Mouse (Mus musculus) left cerebral cortex, postnatal 25 days (tissue): ENCODE results near the gene Slc4a8. TPM values are rescaled to one million over a fixed set of nuclear protein-coding genes. Genes with fewer than 3 reads are reported as not detected.
A peak's percentile ranks its signal among the peaks of the same experiment; 100 is the strongest.

ENCODE experiments used
- DNase-seq, 2 experiments: peaks; one replicate each; pipeline ENCODE4 v3.0.0; 2022; ENCODE audit warnings: low spot score in 2 of 2, mixed read lengths in 1 of 2
- intact Hi-C: fragments of 180-260 bp; cut with DNase I; formaldehyde crosslinking; loops from one replicate; pipeline ENCODE4 v1.15.1; 2025
- total RNA-seq, 2 experiments: library from RNA; stranded (reverse); gene quantifications; 2 replicates each; pipeline ENCODE4 v1.2.3; 2021

Gene Slc4a8
- 10 to 100 TPM; 66.5 to 79.7 TPM for total RNA-seq

DNA sequence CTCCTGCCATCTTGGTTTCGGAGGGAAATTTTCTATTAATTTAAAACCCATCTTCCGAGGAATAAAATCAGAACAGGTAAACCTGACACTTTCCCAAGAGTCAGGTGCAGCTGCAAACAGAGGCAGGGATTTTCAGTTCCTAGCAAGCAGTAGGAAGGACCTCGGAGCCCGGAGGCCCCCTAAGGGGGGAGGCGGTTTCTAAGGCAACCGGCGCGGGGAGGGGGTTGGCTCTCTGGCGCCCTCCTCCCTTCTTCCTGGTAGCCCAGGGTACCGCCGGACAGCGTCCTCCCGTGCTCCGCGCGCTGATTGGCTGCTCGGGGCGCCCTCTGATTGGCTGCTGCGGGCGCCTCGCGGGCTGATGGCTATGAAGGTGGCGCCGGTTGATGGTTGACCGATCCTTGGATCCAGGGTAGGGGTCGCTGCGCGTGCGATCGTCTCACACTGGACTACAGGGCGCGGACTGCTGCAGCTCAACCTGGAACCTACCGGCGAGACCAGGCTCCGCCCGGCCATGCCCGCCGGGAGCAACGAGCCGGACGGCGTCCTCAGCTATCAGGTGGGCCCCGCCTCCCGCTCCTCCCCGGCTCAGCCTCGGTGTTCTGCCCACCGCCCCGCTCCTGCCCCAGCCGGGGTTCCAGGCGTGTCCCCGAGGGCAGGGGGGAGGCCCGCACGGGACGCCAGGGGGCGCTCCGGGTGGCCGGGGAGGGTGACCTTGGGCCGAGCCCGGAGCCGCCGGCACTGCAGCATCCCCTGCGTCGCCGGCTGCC, at the start of gene Slc4a8:
TSS of gene Slc4a8 (plus strand) at position 329 of the 767 bp plus-strand sequence.
- DNase-seq = peak; percentile 95 to 97
- intact Hi-C loops = loop anchor here (2.0 kb wide), 1 partner anchor 109 kb away; no protein-coding TSS in a partner anchor

DNA sequence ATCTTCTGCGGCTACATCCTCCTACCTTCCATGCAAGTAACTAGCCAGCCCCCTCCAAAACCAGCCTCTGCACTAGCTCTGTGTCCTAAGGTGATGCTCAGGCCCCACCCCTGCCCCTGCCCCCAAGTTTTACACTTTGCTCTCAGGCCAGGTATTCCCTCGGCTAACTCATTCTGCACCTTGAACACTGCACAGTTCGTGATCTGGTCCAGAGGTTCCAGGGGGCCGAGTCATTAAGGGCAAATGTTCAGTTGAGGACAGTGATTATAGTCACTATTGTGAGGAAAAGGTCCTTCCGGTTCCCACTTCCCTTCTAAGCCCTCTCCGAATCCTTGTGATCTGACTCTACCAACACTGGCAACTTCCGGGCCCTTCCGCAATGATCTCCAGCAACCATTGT, 47.1 kb upstream of the Slc4a8 start:
- DNase-seq = no peak
- intact Hi-C loops = no loop called here

DNA sequence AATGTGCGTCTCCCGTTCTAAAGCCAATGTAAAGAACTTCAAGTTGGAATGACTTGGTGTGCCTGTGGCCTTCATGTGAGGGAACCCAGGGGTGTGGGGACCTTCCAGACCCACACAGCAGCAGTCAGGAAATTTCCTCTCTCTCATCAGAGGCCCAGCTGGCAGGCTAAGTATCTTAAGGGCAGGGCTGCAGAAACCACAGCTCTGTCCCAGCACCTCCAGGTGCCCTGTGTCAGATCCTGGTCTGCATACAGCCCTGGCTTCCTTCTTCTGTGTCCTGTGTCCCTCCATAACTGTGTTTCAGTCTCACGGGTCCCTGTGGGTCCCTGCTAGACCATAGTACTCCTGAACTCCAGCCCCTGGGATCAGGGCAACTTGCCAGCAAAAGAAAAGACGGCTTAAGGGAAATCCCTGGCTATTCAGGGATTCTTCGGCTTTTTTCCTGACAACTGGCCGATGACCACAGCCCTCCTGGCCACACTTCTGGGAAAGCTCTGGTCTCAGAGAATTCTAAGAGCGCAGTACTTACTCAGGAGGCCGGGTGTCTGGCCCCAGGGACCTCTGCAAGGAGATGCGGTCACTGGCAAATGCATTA, 46.1 kb upstream of the Slc4a8 start:
- no peak for DNase-seq

DNA sequence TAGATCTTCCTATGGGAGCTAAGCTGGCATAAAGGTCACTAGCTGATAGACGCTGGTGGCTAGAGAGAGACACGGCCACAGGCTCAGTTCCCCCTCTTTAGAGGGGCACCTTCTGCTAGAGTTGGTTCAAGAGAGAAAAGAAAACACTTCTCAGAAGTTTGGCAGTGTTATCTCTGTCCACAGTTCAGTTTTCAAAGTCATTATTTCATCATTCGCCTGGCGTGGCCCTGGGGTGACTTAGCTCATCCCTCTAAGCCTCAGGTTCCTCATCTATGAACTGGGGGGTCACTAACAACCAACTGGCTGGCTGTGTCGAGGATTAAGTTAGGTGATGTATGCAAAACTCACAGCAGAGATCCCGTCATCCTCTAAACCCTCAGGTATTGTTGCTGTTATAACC, 43.6 kb upstream of the Slc4a8 start:
- DNase-seq = no peak
- intact Hi-C loops = no loop called here

More for the DNA sequence above, 46.1 kb upstream of the Slc4a8 start:
- intact Hi-C loops = no loop called here

DNA sequence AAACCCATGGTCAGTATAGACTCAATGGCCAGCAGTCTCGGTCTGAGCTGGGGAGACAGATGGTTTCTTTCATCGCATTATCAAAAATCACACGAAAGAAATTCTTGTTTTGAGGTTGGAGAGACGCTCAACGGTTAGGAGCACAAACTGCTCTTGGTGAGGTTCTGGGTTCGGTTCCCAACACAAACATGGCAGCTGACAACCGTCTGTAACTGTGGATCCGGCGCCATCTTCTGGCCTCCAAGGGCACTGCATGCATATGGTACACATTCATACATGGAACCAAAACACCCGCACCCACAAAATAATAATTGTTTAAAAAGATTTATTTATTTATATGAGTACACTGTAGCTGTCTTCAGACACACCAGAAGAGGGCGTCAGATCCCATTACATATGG, 43.0 kb upstream of the Slc4a8 start:
- DNase-seq = no peak
- intact Hi-C loops = no loop called here

DNA sequence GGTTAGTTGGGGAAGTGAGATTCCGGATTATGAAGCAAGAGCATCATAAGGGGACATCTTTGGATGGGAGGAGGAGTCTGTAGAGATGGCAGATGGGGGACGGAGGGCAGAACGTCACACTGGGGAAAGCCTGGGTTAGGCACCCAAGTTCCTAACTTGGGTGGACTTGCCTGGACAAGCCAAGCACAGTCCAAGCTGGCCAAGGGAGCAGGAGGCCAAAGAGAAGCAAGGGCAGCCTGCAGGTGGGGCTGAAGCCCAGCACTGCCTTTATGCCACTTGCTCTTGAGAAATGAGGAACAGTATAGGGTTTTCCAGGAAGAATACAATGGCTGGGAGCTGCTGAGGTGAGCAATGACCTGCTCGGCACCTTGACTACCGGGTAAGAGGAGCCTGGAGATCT, 42.3 kb upstream of the Slc4a8 start:
- no peak for DNase-seq
- intact Hi-C loops = no loop called here

DNA sequence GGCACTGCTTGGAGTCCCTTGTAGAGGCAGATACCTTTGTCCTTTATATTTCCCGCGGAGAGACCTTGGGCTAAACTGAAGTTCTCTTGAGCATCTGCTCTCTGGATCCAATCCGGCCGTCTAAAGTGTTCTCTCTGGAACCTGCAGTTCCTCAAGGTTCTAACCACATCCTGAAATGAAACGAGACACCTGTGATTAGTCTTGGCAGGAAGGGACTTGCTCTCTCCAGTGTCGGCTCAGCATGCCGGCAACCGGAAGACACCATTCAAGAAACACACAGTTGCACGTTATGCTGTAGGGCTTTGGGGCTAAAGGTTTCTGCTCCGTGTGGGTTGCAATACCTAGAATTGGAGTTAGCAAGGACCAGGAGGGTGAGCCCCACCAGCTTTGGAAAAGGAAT, 41.5 kb upstream of the Slc4a8 start:
- no peak for DNase-seq
- intact Hi-C loops = no loop called here

DNA sequence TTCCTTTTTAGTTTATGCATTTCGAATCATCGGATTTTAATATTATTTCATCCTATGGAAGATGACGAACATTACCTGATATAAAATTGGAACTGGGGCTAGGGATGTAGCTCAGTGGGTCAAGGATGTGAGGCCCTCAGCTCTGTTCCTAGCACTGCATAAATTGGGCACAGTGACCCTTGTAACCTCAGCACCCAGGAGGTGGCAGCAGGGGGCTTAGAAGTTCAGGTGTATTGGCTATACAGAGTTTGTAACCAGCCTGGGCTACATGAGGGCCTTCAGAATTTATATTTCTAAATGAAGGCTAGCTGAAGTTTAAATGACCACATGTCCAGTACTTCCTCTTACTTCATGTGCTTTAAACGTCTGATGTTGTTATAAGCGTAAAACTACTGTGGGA, 40.1 kb upstream of the Slc4a8 start:
- intact Hi-C loops = no loop called here
- DNase-seq = no peak

DNA sequence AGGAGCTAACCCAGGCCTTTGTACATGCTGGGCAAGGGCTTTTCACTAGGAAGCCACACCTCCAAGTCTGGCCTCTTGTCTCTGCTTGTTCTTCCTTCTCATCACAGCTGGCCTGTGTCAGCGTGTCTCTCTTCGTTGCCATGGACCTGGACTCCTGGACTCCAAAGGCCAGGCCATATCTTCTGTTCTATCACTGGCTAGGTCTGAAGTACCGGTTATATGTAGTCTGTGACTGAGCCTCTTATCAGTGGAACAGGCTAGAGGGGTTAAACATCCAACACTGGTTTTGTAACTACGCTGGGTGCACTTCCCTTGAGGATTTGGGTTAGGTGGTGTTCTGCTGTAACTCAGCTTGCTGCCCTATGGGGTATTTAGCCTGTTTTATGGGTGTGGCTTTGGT, 39.5 kb upstream of the Slc4a8 start:
- DNase-seq = no peak
- intact Hi-C loops = no loop called here

DNA sequence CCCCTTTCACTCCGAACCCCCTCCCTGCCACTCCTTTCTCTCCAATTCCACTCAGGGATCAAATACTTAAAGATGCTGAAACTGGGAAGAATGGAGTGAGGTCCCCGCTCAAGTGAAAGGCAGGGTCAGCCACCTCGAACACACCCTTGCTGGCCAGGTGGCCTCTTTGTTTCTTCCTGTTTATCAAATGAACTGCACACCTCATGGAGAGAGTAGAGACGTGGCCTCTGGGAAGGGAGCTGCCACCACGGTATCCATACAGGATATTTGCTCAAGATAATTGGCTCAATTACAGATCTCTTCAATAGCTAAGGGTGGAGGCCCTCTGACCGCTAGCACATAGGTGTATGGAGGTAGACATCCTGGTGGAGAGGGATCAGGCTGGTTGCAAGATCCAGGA, 39.0 kb upstream of the Slc4a8 start:
- intact Hi-C loops = no loop called here
- no peak for DNase-seq

DNA sequence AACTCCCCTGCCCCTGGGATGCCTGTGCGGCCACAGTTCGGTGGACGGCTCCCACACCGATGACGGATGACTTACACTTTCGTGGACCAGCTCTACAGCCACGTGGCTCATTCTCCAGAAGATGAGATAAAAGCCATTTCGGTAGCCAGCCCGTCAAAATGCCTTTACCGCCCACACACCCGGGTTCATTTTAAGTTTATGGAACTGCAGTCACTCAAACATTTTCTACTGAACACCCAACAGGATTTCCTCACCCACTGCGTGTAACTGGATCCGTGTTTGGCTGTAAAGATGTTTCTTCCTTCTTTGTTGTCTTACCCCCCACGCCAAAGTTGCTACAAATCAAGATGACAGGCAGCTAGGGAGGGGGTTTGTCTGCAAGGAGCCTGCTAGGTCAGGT, 38.0 kb upstream of the Slc4a8 start:
- DNase-seq = peak in 1 of 2 experiments; percentile 17
- intact Hi-C loops = no loop called here

DNA sequence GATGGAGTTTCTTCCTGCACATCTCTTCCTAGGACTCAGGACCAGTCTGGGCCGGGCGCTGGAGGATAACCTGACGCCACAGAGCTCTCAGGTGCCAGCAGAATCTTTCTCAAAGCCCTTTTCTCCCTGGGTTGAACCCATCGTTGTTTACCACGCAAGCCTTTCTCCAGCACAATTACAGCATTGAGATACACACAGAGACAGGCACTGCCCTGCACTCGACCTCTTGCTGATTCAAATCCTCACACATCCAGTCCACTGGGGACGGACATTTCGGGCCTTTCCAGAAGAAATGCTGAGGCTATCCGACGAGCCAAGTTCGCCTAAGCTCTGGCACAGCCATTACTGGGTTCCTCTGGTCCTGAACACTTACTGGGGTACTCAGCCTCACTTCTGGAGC, 34.8 kb upstream of the Slc4a8 start:
- DNase-seq = no peak
- intact Hi-C loops = no loop called here

DNA sequence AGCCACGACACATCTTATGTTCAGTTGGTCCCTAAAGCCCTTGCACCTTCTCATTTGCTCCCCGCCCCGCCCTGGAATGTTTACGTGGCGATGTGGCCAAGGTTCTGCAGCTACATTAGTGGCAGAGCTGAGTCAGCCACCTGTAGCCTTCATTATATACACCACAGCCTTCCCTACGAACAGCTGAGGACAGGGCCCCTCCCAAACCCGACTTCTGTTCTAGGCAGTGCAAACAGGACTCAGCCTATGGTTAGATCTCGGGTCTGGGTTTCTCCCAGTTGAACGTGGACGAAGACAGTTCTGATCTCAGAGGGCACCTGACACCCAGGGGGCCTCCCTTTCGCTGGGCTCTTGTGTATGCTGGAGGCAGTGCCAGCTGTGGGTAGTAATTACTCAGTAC, 33.7 kb upstream of the Slc4a8 start:
- DNase-seq = no peak
- intact Hi-C loops = no loop called here

DNA sequence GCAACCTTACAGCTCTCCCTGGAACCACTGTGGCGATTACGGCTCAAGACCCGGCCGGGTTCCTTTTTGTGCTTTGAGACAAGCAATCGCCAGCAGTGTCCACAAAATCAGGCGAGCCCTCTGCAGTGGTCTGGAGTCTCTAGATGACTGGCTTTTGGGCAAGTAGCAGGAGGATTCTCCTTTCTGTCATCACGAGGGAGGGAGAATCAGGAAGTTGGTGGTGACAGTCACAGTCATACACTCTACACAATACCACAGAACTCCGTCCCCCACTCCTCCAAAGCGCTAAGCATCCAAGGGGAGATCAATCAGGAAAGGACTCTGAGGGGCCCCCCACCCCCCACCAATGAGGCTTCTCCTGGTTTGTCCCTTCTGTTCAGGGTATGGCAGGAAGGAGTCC, 33.0 kb upstream of the Slc4a8 start:
- no peak for DNase-seq
- intact Hi-C loops = no loop called here

DNA sequence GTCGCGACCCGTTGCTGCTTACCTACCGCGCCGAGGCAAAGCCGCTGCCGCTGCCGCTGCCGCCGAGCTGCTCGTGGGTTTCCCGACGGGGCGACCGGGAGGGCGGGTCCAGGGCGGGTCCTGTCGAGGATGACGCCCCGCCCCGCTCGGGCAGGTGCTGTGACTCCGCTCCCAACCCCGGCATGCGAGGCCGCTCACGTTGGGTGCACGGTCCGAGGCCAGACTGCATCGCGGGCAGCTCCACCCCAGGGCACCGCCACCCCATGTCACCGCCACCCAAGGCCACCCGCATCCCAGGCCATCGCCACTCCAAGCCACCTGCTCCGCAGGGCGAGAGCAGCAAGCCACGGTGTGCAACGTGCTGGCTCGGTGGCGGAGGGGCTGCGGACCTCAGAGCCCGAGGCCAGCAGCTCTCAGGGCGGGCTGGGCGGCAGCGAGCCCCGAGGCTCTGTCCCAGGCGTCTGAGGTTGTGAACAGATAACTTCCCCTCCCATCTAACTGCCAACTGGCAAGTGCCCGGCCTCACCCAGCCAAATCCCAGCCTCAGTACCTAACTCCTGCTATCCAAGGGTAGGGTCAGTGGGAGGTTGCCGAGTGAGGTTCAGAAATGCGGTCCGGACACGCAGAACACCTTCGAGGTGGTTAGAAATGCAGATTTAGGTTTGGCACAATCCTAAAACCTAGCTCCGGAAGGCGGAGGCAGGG, 32.1 kb upstream of the Slc4a8 start, which contains the start of gene Galnt6:
TSS of gene Galnt6 (minus strand) at position 96 of the 705 bp plus-strand sequence.
- DNase-seq = no peak
- intact Hi-C loops = no loop called here

DNA sequence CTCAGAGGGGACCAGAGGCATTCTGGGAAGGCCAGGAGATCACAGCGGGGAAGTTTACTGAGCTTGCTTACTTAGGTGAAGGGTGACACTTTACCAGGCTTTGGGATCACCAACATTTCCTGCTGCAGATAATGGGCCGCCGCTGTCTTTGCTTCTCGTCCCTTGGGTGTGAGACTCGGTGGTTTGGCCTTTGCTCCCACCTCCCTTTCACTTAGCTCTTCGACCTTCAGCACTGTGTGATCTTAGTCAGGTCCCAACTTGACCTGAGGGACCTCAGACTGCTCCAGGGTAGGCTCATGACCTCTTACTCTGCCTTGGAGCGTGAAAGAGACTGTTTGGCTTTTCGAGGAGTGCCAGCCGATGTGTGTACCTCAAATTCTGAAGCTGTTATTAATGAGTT, 30.5 kb upstream of the Slc4a8 start:
- intact Hi-C loops = no loop called here
- DNase-seq = no peak

DNA sequence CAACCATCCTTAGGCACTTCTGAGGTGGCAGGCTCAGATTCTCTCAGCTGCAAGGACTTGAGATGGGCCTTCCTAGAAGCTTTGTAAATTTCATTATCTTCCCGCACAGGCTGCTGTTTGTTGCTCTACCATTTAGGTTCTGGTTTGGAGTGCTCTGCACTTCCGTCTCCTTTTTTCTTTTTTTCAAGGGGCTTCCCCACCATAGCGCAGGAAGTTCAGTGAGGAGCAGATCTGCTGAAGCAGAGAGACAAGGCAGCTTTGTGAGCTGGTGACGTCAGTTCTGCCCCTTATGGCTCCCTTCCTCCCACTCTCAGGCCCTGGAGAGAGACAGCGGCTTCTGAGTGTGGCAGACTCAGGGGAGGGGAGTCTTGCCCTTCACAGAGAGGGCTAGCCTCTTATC, 29.0 kb upstream of the Slc4a8 start:
- DNase-seq = peak in 1 of 2 experiments; percentile 21
- intact Hi-C loops = no loop called here

DNA sequence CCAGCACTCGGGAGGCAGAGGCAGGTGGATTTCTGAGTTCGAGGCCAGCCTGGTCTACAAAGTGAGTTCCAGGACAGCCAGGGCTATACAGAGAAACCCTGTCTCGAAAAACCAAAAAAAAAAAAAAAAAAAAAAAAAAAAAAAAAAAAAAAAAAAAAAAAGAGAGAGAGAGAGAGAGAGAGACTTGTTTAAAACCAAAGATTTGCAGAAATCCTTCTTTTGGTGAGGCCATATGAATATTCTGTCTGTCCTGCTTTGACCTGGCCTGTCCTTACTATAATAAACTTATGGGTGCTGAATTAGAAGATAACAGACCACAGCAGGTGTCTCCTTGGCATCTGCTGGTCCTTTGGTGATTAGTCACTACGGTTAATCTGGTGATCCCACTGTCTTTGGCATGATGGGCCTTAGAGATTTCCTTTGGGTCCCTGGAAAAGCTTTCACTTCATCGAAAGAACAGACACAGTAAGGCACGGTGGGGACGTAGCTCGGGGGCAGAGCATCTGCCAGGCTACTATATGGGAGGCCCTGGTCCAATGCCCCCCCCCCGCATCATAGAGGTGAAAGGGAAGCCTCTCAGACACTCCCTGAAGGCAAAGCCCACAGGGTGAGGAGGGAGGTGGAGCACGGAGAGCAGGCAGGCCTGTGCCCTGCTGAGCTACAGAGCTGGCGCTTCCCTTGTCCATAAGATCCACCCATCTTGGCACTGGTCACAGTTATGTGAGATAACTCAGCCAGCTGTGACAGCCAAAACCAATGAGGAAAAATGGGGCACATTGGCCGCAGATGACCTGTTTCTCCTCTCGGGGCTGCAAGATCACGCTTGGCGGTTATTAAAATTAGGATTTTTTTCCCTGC, 26.2 kb upstream of the Slc4a8 start:
- no peak for DNase-seq
- intact Hi-C loops = no loop called here

DNA sequence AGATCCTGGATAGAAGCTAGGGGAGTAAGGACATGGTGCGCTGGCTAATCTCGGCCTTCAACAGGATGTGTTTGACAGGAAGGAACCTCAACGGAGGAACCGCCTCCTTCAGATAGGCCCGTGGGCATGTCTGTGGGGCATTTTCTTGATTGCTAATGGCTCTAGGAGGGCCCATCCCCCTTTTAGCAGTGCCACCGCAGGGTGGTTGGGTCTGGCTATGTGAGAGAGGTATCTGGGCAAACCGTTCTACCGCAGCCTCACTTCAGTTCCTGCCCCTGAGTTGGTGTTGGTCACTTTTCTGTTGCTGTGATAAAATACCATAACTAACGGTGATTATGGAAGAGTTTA, 25.6 kb upstream of the Slc4a8 start:
- intact Hi-C loops = no loop called here
- no peak for DNase-seq

DNA sequence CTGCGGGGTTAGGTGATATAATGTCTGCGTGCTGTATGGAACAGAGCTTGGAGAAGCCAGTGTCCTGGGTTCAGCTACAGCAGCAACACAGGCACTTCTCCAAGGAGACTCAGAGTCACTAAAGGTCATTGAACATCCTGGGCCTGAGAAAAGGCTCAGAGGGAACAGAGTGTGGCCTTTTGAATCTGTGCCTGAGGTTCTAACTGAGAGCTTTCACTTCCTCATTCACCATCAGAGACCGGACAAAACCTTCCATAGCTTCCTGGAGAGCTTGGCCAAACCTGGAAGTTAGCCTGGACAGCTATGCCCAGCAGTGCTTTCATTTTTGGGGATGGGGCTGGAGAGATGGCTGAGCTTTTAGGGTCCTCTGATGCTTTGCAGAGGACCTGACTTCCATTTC, 23.9 kb upstream of the Slc4a8 start:
- no peak for DNase-seq
- intact Hi-C loops = no loop called here
